ENCODE assay signal across 8 mouse cellular contexts in genomic region chr13:46268815-46269445, GRCm38 (mm10). TPM values are rescaled to one million over a fixed set of nuclear protein-coding genes. Genes with fewer than 3 reads are reported as not detected.
DNase-seq lines count a peak whose midpoint lies in the region; ATAC-seq lines count a peak whose summit lies in the region.
"Had no signal": no experiment of that assay in that cellular context is flagged by ENCODE, and none has a peak within 500 bp of the region (broad histone marks: within the 10 kb centered on the region; RNA-seq: fewer than 3 reads in every experiment).

No protein-coding gene starts in this region.

- H3K27me3 ChIP-seq in forebrain, embryonic 11.5 days (ENCODE audit: control insufficient read depth, insufficient read depth, low read length) = no peaks in the 10 kb centered on the region
- no peaks in the 10 kb centered on the region for H3K27me3 ChIP-seq in hindbrain, embryonic 16.5 days (replicated peaks; ENCODE audit: control insufficient read depth, insufficient read depth, low read length)
- no peaks in the 10 kb centered on the region for H3K27me3 ChIP-seq in neural tube, embryonic 14.5 days (ENCODE audit: control insufficient read depth, insufficient read depth, low read length)

- ATAC-seq in forebrain, embryonic 11.5 days (replicated peaks; ENCODE audit: low FRiP score) = 0 out of 2 replicates have a peak, but pooled peaks have one; percentile 55
- 0 out of 2 replicates have a peak, but pooled peaks have one; percentile 34 for ATAC-seq in hindbrain, embryonic 16.5 days
- no peak for ATAC-seq in neural tube, embryonic 14.5 days (ENCODE audit: low read depth)

- peaks cover 9% of the 10 kb centered on the region; the same call in 1 of the 2 replicates for H3K4me1 ChIP-seq in forebrain, embryonic 11.5 days (replicated peaks; ENCODE audit: control insufficient read depth, insufficient read depth, low read length)
- peaks cover 7% of the 10 kb centered on the region; the same call in 1 of the 2 replicates for H3K4me1 ChIP-seq in hindbrain, embryonic 16.5 days (ENCODE audit: control insufficient read depth, insufficient read depth, low read depth, low read length)
- H3K4me1 ChIP-seq in neural tube, embryonic 14.5 days (ENCODE audit: control insufficient read depth, insufficient read depth, low read length) = peaks cover 9% of the 10 kb centered on the region; the same call in 1 of the 2 replicates

- no peak overlapping the region for H3K9ac ChIP-seq in forebrain, embryonic 11.5 days (ENCODE audit: low read length)
- no peak overlapping the region for H3K9ac ChIP-seq in hindbrain, embryonic 16.5 days (ENCODE audit: low read depth, low read length)
- no peak overlapping the region for H3K9ac ChIP-seq in neural tube, embryonic 14.5 days (replicated peaks; ENCODE audit: low read depth, low read length)

- H3K4me3 ChIP-seq in forebrain, embryonic 11.5 days (ENCODE audit: low read depth, low read length) = no peak overlapping the region
- no peak overlapping the region for H3K4me3 ChIP-seq in hindbrain, embryonic 16.5 days (ENCODE audit: low read length)
- H3K4me3 ChIP-seq in neural tube, embryonic 14.5 days (ENCODE audit: low read depth, low read length) = no peak overlapping the region

- 42% methylated on average over 7 of the region's 7 CpGs for WGBS in forebrain, embryonic 11.5 days
- 21% methylated on average over 7 of the region's 7 CpGs for WGBS in hindbrain, embryonic 16.5 days
- 27% methylated on average over 7 of the region's 7 CpGs for WGBS in neural tube, embryonic 14.5 days

- H3K36me3 ChIP-seq in forebrain, embryonic 11.5 days (ENCODE audit: control insufficient read depth, insufficient read depth, low read length) = no peaks in the 10 kb centered on the region
- H3K36me3 ChIP-seq in hindbrain, embryonic 16.5 days (ENCODE audit: control insufficient read depth, insufficient read depth, low read length) = no peaks in the 10 kb centered on the region
- no peaks in the 10 kb centered on the region for H3K36me3 ChIP-seq in neural tube, embryonic 14.5 days (ENCODE audit: control insufficient read depth, insufficient read depth, low read length)

- H3K4me2 ChIP-seq in forebrain, embryonic 11.5 days (ENCODE audit: low read depth, low read length, severe bottlenecking) = no peak overlapping the region
- no peak overlapping the region for H3K4me2 ChIP-seq in hindbrain, embryonic 16.5 days (ENCODE audit: low read length)
- no peak overlapping the region for H3K4me2 ChIP-seq in neural tube, embryonic 14.5 days (ENCODE audit: low read depth, low read length)

- DNase-seq in ovary, postnatal 14 days (ENCODE audit: low spot score) = peak; percentile 37
- DNase-seq in ovary, adult 18-20 months (ENCODE audit: low spot score) = no peak
- DNase-seq in forebrain, embryonic 11.5 days (ENCODE audit: low spot score) = peak; percentile 72
- DNase-seq in left cerebral cortex, postnatal 25 days (ENCODE audit: low spot score in 2 of 2) = peak; percentile 24 to 54
- DNase-seq in thymus, postnatal 25 days = no peak

- intact Hi-C loops in left cerebral cortex, postnatal 25 days (cut with DNase I) = no loop called here

- H3K27ac ChIP-seq in forebrain, embryonic 11.5 days (ENCODE audit: low read depth, low read length) = peak overlapping the region; percentile 48
- no peak overlapping the region; the same call in 1 of the 2 replicates for H3K27ac ChIP-seq in hindbrain, embryonic 16.5 days (ENCODE audit: low read depth, low read length)
- 0 out of 2 replicates have a peak overlapping the region, but pooled peaks have one; percentile 4 for H3K27ac ChIP-seq in neural tube, embryonic 14.5 days (ENCODE audit: low read depth, low read length)

- no peaks in the 10 kb centered on the region for H3K9me3 ChIP-seq in forebrain, embryonic 11.5 days (ENCODE audit: control insufficient read depth, low read length)
- H3K9me3 ChIP-seq in hindbrain, embryonic 16.5 days (ENCODE audit: control insufficient read depth, low read length) = no peaks in the 10 kb centered on the region
- no peaks in the 10 kb centered on the region for H3K9me3 ChIP-seq in neural tube, embryonic 14.5 days (ENCODE audit: control insufficient read depth, low read length)

RNA-seq across cellular contexts. Expression of gene Stmnd1, which starts 4.6 kb away (rescaled TPM):
- polyA plus RNA-seq in forebrain, embryonic 11.5 days (2014; fragmentation: Nextera tagmentation; extraction: Ambion mirVana) = not detected in 2 replicates
- 0.11 and 0.23 TPM in 2 replicates for polyA plus RNA-seq in hindbrain, embryonic 16.5 days (2015; fragmentation: Nextera tagmentation; extraction: Ambion mirVana)
- total RNA-seq in left cerebral cortex, postnatal 25 days (2021) = not detected
- not detected in 2 replicates for polyA plus RNA-seq in neural tube, embryonic 14.5 days (2014; fragmentation: Nextera tagmentation; extraction: Ambion mirVana)
- total RNA-seq: hematopoietic stem cell, adult 5-6 weeks had no signal

Comparison
In these comparisons a context has a peak if more than half of its experiments do, and no peak if none do; other contexts are left out.
1. DNase-seq: peak in ovary, postnatal 14 days (single experiment), forebrain, embryonic 11.5 days (single experiment) and left cerebral cortex, postnatal 25 days (2 of 2); none in ovary, adult 18-20 months (single experiment) and thymus, postnatal 25 days (single experiment).